Mouse (Mus musculus) gastrocnemius, adult 8-10 months (tissue): Measurements from ENCODE around the gene Gucy2d. TPM values are rescaled to one million over a fixed set of nuclear protein-coding genes. Genes with fewer than 3 reads are reported as not detected.

Experiments
- DNase-seq, 2 experiments: peaks; one replicate each; pipeline ENCODE4 v3.0.0; 2022; ENCODE audit warnings: low spot score in 2 of 2
- total RNA-seq, 4 experiments: library from RNA; stranded (reverse); gene quantifications; 2 replicates each; pipeline ENCODE4 v1.2.4; 2022

The Gucy2d gene
- total RNA-seq, 4 experiments from 2014 or later = 0.17 TPM; not detected in 3

DNA sequence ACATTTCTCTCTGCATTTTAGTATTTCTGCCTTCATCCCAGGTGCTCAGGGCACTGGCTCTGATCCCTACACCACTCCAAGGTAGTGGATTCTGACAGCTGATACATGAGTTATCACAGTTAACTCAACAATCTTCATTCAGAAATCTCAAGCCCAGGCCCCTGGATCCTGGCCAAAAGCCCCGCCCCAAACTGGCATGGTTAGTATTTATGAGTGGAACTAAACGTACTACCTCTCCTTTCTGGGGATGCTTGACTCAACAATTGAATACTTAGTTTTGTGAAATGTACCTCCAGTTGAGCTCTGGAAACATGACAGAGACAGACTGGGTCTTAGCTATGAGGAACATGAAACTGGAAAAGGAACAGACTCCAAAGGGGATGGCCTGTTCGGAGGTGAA, 6.7 kb downstream of the Gucy2d start:
- no peak for DNase-seq

DNA sequence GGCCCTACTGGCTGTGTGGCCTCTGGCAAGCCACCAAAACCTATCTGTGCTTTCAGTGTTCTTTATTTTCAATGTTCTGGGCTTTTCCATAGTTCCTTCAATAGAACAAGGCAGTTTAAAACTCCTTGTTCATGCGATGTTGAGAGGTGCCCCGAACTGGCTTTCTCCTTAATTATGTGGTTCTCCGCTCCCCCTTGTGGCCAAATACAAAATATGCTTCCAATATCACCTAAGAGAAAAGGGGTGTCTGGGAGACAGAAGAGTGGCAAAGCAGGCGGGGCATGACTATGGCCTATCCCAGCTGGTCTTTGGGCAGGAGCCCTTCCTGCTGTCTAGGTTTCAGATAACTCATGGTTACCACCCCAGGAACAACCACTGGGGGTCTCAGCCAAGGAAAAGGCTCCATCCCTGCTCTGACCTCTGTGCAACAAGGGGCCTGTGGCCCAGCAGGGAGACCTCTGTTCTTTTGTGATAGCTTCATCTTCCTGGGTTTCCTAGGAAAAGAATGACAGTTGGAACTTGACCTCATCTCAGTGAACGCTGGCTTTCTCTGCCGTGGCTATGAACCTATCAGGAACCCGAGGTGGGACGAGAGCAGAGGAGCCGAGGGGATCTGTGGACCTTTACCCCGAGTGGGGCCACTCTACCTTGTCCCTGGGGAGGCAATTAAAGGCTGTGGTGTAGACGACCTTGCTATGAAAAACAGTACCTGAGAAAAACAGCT, 7.5 kb downstream of the Gucy2d start:
- DNase-seq = no peak

DNA sequence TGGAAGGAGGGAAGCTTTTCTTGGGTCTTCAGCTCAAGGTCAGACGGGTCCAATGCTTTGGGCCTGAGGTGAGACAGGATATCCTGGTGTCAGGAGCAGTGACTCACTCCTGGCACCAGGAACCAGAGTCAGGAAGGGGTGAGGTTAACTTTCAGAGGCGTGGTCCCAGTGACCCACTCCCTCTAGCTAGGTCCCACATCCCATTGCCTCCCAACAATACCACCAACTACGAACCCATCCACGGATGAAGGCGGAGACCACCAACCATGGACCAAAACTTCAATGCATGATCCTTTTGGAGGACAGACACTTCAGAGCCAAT, 8.1 kb downstream of the Gucy2d start:
- DNase-seq = no peak

GRCm38 (mm10) chr7:98449696-98450095, 9.5 kb downstream of the Gucy2d start:
- DNase-seq = no peak

- DNase-seq = no peak
These were observed 14.3 kb downstream of the Gucy2d start for GRCm38 (mm10) chr7:98454397-98455120.

DNA sequence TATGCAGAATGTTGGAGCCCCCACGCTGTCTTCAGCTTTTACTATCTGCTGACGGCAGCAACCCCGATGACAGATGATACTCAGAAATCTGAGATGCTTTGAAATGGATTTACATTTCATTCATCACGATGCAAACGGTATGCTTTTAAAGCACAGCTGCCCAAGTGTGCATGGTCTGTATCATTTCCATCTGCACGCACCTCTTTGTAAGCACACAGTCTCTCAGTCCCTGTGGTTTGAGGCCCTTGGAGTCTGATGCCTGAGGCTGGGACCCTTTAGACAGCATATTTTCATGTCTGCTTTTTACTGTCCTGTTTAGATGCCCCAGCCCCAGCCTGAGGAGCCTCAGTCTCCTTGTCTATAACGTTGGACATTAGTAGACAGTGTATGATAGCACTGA, 20.1 kb downstream of the Gucy2d start:
- DNase-seq = no peak

DNA sequence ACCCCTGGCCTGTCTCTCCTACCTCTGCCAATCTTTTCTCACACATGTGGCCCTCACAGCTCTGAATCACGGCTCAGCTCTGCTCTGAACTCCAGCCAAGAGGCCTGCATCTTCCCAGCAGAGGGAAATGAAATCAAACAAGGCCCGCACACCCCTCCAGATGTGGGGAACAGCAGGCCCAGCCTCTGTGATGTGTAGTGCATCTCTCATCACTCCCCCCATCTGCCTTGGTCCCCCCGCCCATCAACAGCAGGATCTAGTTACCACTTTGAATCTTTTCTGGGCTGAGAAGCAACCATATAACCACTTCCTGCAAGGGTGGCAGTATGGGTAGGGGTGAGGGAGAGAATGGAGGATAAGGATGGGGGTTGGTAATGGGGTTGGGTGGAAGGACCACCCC, 28.9 kb downstream of the Gucy2d start:
- no peak for DNase-seq

DNA sequence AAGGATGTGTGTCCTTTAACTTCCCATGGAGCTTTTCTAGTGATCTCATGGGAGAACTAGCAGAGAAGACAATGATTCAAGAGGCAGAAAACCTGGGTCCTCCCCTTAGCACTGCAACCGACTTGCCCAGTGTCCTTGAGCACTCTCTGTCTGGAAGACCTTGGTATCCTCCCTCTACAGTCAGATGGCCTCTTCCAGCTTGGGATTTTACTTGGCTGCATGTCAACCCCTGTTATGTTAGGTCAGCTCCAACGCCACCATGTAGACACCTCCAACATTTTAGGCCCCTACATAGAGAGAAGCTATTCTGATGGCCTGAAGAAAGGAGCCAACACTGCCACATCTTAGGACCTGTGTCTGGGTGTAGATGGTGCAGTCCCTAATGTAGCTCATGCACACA, 32.3 kb downstream of the Gucy2d start:
- DNase-seq = no peak

- DNase-seq = no peak
These were observed 34.3 kb downstream of the Gucy2d start for GRCm38 (mm10) chr7:98474558-98474957.

DNA sequence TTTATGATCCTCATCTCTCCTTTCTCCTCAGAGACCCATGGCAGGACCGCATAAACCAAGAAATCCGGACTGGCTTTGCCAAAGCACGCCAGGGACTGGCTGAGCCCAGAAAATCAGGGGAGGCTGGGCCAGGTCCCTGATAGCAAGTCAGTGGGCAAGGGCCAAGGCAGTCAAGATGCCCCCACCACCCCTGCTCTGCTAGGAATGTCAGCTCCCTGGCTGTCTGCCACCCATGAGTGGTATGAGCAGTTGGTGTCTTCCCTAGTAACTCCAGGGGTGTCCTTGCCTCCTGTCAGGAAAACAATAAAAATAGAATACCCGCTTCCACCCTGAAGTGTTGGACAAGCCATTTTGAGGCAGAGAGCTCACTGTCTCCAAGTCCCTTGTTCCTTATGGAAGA, 36.9 kb downstream of the Gucy2d start:
- DNase-seq = no peak

DNA sequence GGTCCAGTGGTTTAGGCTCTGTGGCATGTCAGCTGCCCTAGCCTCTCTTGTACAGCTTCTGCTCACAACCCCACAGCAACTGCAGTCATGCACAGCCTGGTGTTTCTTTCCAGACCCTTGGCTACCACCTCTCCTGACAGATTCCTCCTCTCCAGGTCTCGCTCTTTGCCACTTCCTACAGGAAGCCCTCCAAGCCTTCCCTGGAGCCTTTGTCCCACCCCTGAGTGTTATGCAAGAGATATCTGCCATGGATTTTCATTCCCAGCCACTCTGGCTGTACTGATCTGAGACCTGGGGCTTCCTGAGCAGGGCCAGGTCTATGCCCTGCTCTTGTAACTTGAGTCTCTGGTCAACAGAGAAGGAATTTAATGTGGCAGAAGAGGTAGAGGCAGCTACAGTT, 40.3 kb downstream of the Gucy2d start:
- DNase-seq = no peak

GRCm38 (mm10) chr7:98481066-98481734, 41.0 kb downstream of the Gucy2d start:
- DNase-seq = peak; percentile 71 to 72

DNA sequence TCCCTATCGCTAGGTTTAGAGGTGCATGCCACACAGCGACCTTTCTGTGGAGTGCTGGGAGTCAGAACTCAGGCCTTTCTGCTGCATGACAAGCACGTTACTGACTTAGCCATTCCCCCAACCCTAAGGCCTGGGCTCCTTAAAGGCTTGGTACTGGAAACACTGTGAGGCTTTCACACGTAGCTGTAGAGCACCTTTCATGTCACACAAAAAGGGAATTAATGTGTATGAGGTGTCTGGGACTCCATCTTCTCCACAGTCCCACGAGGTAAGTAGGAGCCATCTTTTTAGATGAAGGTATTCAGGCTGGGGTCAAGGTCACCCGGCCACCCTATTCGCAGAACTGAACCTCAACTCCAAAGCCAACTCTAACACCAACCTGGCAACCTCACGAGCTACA, 41.6 kb downstream of the Gucy2d start:
- DNase-seq = no peak

- no peak for DNase-seq
These were observed 42.5 kb downstream of the Gucy2d start for GRCm38 (mm10) chr7:98482551-98483267.

GRCm38 (mm10) chr7:98483268-98483607, 43.0 kb downstream of the Gucy2d start:
- DNase-seq = no peak

- DNase-seq = no peak
These were observed 44.7 kb downstream of the Gucy2d start for GRCm38 (mm10) chr7:98484878-98485277.

- DNase-seq = no peak
These were observed 45.3 kb downstream of the Gucy2d start for GRCm38 (mm10) chr7:98485508-98485907.

DNA sequence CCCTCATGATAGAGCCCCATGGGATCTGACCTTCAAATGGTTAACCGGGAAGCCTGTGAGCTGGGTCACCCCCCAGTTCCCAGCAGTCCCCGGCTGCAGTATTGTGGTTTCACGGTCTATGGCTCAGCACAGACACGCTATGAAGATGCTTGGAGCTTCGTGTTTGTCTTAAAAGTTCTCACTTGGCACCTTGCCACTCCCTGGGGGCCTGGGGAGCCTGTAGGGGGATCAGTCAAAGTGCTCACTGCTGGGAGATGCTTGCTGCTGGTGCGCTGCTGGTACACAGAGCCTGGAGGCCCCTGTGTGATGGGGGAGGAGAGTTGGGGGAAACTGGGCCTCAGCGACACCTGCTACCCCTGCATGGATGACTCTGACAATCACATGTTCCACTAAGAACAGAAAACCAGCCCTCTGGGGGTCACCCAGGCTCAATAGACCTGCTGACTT, 46.3 kb downstream of the Gucy2d start:
- DNase-seq = no peak

- DNase-seq = no peak
These were observed 47.2 kb downstream of the Gucy2d start for GRCm38 (mm10) chr7:98487202-98487980.

GRCm38 (mm10) chr7:98488398-98489130, 48.3 kb downstream of the Gucy2d start:
- DNase-seq = no peak

DNA sequence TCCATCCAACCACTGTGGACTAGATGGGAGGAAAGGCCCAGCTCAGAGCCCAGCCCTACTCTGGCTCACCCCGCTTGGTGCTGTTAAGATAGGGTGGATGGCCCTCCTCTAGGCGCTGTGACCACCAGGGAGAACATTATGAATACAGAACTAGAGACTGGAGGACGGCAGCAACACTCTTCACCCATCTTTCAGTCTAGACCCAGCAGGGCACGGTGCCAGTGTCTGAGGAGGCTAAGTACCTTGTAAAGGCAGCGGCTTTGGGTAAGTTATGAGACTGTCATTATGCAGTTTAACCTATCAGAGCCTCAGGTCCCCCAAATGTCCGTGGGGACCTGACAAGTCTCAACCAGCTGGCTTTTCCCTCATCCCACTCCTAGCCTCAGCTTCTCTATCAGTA, 48.9 kb downstream of the Gucy2d start, which contains the start of gene Lrrc32:
Gene Lrrc32 (plus strand): TSS at position 153 of the 400 bp plus-strand sequence.
- DNase-seq = no peak
